Mouse (Mus musculus) left cerebral cortex, postnatal 25 days (tissue): ENCODE measurements around the gene Eif2b3. TPM values are rescaled to one million over a fixed set of nuclear protein-coding genes. Genes with fewer than 3 reads are reported as not detected.

Experiments
- DNase-seq, 2 experiments: peaks; one replicate each; pipeline ENCODE4 v3.0.0; 2022; ENCODE audit warnings: low spot score in 2 of 2, mixed read lengths in 1 of 2
- intact Hi-C: fragments of 180-260 bp; cut with DNase I; formaldehyde crosslinking; loops from one replicate; pipeline ENCODE4 v1.15.1; 2025
- total RNA-seq, 2 experiments: library from RNA; stranded (reverse); gene quantifications; 2 replicates each; pipeline ENCODE4 v1.2.3; 2021

Gene Eif2b3
- 10 to 100 TPM; 18.5 to 19.7 TPM for total RNA-seq

DNA sequence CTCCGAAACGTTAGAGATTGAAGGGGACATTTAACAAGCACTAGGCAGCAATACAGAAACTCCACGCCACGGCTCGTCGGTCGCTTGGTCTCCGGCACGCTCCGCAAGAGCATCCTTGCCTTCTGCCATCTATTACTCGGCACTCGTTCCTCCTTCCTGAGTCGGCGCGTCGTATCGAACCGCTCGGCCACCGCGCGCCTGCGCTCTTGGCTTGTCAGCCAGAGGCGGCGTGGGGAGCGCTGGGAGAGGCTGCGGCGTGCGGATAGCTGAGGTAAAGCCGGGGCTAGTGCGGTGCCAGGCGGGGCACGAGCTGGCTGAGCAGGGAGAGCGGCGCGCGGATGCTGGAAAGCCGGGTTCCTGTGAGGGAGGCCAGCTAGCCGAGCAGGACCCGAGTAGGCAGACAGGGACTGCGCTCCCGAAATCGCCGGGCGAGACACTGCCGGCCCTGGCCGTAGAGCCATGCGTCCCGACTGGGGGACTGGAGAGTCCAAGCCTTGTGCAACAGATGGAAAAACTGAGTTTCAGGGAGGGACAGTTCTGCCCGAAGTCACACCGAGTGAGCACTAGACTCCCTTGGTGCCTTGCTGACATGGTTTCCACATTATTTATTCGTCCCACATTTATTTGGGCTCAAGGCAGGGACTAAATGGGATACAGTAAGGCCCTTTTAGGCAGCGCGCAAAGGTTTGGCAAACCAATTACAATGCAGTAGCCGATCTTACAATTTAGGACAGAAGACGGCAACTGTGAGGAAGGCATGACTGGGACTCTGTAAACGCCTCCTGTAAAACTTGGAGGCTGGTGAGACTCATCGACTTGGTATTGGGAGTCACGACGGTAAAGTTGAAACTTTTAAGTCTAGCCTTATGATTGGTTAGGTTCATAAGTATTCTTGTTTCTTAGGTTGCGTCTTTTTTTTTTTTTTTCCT lies at the start of gene Eif2b3:
Gene Eif2b3, plus strand, starts transcription at position 197 of the 929 bp plus-strand sequence.
- peak; percentile 90 to 94 for DNase-seq
- intact Hi-C loops: loop anchor here (1.0 to 5.0 kb wide), 2 partner anchors 74 to 123 kb away; no protein-coding TSS in a partner anchor

DNA sequence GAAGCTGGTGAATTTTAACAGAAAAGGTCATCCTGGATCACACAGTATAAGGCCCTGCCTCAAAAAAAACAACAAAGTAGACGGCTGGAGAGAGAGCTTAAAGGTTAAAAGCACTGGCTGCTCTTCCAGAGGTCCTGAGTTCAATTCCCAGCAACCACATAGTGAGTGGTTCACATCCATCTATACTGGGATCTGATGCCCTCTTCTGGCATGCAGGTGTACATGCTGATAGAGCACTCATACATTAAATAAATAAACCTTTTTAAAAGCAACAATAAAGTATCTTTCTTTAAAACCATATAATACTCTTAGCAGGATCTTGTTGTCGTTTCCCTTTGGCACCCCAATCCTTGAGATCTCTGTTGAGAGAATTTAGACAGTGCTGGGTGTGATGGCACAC lies 42.7 kb upstream of the Eif2b3 start:
- intact Hi-C loops: no loop called here
- no peak for DNase-seq

DNA sequence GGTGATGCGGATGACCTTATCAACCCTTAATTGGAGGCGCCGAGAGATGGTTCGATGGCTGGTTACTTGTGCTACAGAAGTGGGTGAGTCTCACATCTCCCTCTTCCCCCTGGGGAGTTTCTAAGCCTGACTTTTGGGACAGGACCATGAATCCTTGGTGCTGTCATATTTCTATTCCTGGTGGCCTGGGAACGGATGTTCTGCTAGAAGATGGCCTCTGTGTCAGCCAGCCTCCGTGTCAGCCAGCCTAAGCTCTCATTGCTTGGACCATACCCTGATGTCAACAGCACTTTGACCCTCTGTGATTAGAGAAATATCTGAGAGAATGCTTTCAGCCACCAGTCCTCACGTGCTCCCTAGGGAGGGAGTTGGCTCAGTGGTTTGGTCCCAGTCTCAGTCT lies 33.5 kb upstream of the Eif2b3 start:
- intact Hi-C loops: loop anchor here (2.0 kb wide), 1 partner anchor 109 kb away; the partner anchor contains the start of gene Zswim5
- DNase-seq: no peak

DNA sequence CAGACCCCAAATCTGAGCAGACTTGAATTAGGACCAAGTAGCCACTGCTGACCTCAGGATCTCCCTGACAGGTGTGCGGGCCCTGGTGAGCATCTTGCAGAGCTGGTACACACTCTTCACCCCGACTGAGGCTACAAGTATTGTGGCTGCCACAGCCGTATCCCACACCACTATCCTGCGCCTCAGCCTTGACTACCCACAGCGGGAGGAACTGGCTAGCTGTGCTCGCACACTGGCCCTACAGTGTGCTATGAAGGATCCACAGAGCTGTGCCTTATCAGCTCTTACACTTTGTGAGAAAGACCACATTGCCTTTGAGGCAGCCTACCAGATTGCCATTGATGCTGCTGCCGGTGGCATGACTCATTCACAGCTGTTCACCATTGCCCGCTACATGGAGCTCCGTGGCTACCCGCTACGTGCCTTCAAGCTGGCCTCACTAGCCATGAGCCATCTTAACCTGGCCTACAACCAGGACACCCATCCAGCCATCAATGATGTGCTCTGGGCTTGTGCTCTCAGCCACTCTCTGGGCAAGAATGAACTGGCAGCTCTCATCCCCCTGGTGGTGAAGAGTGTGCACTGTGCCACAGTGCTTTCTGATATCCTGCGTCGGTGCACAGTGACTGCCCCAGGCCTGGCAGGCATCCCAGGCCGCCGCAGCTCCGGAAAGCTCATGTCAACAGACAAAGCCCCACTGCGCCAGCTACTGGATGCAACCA lies 32.6 kb upstream of the Eif2b3 start:
- intact Hi-C loops: loop anchor here (2.0 kb wide), 1 partner anchor 110 kb away; the partner anchor contains the start of gene Zswim5
- peak; percentile 62 to 75 for DNase-seq

DNA sequence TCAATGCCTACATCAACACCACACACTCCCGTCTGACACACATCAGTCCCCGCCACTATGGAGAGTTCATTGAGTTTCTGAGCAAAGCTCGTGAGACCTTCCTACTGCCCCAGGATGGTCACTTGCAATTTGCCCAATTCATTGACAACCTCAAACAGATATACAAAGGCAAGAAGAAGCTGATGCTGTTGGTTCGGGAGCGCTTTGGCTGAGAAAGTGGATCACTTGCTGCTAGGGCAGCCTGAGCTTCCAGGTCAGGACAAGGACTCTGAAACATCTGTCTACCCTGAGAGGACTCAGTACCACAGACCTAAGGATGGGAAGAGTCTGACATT lies 32.1 kb upstream of the Eif2b3 start:
- intact Hi-C loops: loop anchor here (2.0 kb wide), 1 partner anchor 110 kb away; the partner anchor contains the start of gene Zswim5
- no peak for DNase-seq

DNA sequence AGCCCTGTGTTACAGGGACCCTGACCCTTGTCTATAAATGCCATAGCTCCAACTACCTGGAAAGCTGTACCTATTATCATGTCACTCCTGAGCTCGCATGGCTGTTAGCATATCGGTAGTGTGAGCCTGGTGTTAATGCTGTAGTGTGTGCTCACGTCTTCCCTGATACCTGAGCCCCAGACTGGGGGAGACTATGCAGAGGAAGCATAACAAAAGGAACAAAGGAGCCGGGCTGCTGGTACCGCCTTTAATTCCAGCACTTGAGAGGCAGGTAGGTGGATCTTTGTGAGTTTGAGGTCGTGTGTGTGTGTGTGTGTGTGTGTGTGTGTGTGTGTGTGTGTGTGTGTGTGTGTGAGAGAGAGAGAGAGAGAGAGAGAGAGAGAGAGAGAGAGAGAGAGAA lies 29.5 kb upstream of the Eif2b3 start:
- DNase-seq: no peak
- intact Hi-C loops: loop anchor here (5.0 kb wide), 1 partner anchor 267 kb away; the partner anchor contains the start of gene Tesk2

DNA sequence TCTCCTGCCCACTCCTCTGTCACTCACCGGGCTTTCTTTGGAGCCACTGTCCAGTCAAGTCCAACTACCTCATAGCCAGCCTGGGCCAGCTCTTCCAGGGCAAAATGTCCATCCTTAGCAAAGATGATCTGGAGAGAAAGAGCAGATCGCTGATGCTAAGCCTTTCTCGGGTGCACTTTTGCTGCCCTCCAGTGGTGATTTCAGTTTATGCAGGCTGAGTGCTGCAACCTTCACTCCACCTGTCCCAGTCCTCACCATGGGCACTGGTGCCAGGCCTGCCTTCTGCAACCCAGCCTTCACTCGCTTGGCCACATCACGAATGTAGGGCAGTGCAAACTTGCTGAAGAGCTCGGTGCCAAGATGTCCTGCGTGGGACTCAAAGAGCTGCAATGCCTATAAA lies 27.8 kb upstream of the Eif2b3 start:
- intact Hi-C loops: loop anchor here (1.0 to 5.0 kb wide), 2 partner anchors 164 to 269 kb away; partner anchors contain the start of gene Tesk2
- DNase-seq: peak; percentile 83 to 84

DNA sequence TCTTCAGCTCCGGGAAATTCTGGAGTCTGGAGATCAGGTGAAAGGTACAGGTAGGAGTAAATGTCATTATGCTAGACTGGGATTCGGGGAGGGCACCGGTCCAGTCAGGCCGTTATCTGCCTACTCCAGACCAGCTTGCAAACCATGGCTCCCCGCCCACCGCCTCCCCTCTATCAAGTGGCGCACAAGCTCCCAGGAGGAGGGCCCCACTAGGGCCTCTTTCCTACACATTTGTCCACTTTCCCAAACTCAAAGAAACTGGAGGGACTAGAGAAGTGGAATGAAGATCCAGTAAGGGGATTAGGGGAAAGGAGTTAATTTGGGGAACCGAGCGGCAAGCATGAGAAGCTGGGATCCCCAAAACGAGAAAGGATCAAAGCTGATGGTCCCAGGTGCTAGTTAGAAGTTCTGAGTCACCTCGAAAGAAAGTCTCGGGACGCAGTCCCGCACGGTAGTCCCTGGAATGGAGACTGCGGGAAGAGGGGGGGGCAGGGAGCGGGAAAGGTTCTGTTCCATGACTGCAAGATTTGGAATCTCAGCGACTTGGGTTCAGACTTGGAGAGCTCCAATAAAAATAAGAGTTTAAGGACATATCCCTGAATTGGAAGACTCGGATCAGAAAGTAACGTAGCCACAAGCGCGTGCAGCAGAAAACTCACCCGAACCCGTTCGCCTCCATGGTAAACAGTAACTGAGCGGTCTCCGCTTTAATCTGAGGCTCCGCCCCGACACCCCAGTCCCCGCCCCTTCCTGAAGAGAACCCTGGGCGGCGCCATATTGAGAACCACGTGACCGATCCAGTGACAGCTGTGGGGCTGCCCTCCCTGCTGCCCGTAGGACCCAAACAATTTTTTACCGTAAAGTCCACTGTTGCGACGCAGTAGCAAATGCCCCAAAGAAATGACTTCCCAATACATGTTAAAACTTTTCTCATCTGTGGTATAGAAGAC lies 25.3 kb upstream of the Eif2b3 start, which contains the start of gene Urod:
Gene Urod, minus strand, starts transcription at position 742 of the 950 bp plus-strand sequence.
- DNase-seq: peak; percentile 93 to 97
- intact Hi-C loops: loop anchor here (2.0 to 5.0 kb wide), 2 partner anchors 127 to 272 kb away; partner anchors contain the start of gene Tesk2

DNA sequence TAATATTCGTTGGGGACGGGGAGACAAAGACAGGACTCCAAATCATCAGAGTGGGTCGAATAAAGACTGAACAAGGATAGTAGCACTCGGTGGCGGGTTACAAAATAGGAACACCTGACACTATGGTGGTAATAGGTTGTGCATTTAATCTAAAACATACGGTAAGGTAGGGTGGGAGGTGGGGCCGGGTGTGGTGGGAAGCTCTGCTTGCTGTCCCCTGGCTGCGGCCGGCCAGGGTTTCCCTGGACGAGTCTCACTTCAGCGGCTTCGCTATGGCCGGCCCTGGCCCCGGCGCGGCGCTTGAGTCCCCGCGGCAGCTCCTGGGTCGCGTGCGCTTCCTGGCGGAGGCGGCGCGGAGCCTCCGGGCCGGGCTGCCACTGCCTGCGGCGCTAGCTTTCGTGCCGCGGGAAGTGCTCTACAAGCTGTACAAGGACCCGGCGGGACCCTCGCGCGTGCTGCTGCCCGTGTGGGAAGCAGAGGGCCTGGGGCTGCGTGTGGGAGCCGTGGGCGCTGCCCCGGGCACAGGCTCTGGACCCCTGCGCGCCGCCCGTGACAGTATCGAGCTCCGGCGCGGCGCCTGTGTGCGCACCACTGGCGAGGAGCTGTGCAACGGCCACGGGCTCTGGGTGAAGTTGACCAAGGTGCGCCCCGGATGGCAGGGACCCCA lies 23.9 kb upstream of the Eif2b3 start, which contains the start of gene Hectd3:
Gene Hectd3, plus strand, starts transcription at position 187 of the 667 bp plus-strand sequence.
- DNase-seq: peak; percentile 58 to 66
- intact Hi-C loops: loop anchor here (2.0 kb wide), 1 partner anchor 126 kb away; no protein-coding TSS in a partner anchor

DNA sequence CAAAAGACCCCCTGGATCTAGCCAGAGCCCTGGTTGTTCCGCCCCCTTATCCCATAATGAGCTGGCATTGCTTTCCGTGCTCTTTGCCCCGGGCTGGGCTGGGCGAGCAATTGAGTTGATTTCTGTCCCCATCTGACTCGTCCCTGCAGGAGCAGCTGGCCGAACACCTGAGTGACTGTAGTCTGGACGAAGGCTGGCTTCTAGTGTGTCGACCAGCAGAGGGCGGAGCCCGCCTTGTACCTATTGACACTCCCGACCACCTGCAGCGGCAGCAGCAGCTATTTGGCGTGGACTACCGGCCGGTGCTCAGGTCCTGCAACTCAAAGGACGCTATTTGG lies 23.4 kb upstream of the Eif2b3 start:
- intact Hi-C loops: loop anchor here (2.0 kb wide), 1 partner anchor 125 kb away; no protein-coding TSS in a partner anchor
- peak in 1 of 2 experiments; percentile 26 for DNase-seq

DNA sequence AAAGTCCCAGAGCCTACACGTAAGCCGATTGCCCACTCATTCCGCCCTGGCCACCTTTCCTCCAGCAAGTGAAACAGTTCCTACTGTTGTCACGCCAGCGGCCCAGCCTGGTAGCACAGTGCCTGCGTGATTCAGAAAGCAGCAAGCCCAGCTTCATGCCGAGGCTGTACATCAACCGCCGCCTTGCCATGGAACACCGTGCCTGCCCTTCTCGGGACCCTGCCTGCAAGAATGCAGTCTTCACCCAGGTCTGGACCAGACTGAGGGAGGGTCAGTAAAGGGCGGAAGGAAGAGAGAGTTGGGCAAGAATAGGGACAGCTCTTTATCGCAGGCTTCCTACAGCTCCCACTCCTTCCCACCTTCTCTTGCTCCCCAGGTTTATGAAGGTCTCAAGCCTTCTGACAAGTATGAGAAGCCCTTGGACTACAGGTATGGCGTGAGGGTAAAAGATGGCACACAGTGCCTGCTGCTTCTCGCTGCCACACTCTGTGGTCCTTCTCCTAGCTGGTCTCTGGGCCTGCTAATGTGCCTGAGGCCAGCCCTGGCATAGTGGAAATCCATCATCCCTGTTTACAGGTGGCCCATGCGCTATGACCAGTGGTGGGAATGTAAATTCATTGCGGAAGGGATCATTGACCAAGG lies 19.6 kb upstream of the Eif2b3 start:
- no peak for DNase-seq
- intact Hi-C loops: loop anchor here (5.0 kb wide), 1 partner anchor 143 kb away; no protein-coding TSS in a partner anchor

DNA sequence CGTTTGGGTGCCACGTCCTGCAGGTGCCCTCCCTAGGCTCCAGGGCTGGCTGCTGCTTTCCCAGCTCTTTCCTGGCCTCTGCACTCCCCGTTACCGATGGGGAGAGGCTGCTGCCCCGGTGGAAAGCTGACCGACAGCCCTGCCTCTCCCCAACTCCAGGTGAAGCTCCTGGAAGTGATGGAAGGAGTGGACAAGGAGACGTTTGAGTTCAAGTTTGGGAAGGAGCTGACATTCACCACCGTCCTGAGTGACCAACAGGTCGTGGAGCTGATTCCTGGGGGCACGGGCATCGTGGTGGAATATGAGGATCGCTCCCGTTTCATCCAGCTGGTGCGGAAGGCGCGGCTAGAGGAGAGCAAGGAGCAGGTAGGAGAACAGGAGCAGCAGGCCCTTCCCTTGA lies 17.2 kb upstream of the Eif2b3 start:
- DNase-seq: no peak
- intact Hi-C loops: loop anchor here (5.0 kb wide), 1 partner anchor 140 kb away; no protein-coding TSS in a partner anchor

DNA sequence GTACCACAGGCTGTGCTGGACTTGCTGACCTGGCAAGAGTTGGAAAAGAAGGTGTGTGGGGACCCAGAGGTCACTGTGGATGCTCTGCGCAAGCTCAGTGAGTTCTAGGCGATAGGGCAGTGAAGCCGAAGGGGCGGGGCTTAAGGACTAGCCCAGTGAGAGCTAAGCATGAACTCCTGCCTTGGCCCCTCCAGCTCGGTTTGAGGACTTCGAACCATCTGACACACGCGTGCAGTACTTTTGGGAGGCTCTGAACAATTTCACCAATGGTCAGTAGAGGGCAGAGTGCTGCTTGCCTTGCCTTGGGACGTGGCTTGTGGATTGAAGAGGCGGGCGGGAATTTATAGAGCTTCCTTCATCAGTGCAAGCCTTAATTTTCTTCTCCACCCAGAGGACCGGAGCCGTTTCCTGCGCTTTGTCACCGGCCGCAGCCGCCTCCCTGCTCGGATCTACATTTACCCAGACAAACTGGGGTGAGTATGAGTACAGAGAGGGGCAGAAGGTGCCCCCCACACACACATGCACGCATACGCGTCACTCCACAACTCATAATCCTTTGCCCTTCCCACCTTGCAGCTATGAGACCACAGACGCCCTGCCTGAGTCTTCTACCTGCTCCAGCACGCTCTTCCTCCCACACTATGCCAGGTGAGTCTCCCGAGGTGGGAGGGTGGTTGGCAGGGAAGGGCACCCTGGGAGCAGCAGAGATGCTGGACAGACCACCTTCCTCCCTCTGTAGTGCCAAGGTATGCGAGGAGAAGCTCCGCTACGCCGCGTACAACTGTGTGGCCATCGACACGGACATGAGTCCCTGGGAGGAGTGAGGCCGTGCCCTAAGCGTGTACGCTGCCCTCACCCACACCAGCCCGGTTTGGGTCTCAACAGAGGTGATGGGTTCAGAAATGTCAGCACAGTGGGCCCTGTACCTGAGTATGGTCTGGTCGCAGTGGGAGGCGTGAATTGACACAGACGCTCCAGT lies 16.4 kb upstream of the Eif2b3 start:
- intact Hi-C loops: loop anchor here (5.0 kb wide), 1 partner anchor 139 kb away; no protein-coding TSS in a partner anchor
- DNase-seq: peak; percentile 62 to 80

DNA sequence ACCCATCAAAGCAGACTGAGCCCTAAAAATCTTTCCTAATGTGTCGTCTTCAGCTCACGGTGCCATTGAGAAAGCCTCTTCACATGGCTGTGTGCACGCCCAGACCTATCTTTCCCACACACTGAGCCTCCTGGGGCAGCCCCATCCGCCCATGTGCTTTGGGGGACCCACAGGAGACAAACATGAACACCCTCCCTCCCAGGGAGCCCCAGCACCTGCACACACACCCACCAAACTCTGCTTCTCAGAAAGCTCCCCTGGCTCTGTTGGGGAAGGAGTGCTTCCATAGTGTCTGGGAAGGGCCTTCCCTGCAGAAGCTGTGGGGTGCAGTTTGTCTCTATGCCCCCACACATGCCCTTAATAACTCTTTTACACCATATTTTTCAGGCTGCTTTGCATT lies 14.6 kb upstream of the Eif2b3 start:
- DNase-seq: no peak
- intact Hi-C loops: loop anchor here (5.0 kb wide), 1 partner anchor 138 kb away; no protein-coding TSS in a partner anchor

DNA sequence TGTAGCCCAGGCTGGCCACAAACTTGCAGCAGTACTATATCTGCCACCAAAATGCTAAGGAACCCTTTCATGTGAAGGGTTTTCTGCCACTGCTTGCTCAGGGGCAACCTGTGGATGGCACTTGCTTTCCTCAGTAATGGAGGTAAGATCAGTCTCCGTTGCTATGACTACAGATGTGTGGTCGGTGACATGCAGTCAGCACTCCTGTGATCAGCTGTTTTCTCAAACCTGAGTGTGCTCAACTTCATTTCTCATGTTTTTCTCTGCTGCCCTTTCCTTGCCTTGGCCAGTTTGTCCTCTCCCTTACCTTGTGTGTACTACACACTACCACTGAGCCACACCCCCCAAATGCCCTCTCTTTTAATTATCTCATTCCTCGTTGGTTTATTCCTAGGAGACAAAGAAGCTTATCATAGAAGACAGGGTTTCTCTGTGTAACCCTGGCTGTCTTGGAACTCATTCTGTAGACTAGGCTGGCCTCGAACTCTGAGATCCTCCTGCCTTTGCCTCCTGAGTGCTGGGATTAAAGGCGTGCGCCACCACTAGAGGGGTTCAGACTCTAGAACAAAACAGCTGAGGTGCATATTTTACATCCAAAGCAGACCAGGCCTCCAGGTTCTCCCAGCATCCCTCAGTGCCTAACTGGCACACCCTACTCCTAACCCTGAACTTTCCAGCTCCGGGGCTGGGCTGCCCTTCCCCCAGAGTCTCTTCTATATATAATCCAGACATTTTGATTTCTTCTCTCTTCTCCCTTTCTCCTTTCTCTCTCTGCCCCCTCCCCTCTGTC lies 13.4 kb upstream of the Eif2b3 start:
- intact Hi-C loops: no loop called here

DNA sequence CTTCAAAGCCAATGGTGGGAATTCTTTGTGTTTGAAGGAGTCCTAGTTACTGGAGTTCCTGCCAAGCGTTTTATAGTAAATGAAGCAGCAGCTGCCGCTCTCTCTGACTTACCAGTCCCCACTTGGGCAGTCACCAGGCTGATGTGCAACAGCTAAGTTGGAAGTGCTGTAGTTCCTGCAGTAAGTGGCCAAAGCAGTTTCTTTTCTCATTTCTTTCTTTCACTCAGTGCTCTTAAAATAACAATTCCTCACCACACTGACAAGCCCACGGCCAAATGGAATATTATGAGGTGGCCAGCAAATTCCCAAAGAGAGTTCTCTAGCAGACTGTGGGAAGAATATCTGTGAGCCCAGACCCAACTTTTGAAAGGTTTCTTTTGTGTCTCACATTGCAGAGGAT lies 12.1 kb upstream of the Eif2b3 start:
- intact Hi-C loops: no loop called here
- DNase-seq: peak in 1 of 2 experiments; percentile 46

More for the DNA sequence above, 13.4 kb upstream of the Eif2b3 start:
- DNase-seq: no peak
